Mouse (Mus musculus): ENCODE measurements at regions not wholly inside any gene's neighbourhood (a gene's known extent, or its start where the extent isn't known, plus 50 kb on each side); places are given as distances from the start of the nearest gene placed in this dataset.

DNA sequence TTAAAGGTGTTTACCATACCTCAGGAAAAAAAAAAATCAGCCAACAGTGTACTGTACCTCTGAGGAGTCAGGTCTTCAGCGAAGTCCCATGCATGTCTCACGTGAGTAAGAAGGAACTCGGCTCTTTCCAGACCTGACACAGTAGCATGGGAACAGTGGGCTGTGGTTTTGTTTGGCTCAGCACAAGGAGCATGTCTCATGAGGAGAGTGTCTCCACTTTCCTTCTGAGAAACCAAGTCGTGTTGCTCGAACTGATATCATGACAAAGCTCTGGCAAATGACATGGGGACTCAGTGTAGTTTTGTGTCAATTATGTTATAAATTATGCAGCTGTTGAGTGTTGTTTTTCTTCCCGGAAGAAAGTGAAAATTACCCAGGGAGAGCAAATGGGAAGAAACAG, 316.0 kb downstream of the Pros1 start:
- TF ChIP-seq CTCF (IDR thresholded peaks at IDR 0.05) (no peak), POLR2A (IDR thresholded peaks at IDR 0.05; ENCODE audit: insufficient read depth, low read depth, low read length) (no peak), EP300 (IDR thresholded peaks at IDR 0.05; ENCODE audit: insufficient read depth, low read depth, low read length) (no peak)

Data from heart, adult 2 months (tissue).